Mouse (Mus musculus) embryonic facial prominence, embryonic 14.5 days (tissue): ENCODE data around the gene Ptprb. TPM values are rescaled to one million over a fixed set of nuclear protein-coding genes. Genes with fewer than 3 reads are reported as not detected.

ENCODE experiments used
- ATAC-seq: fragments of 200-750 bp; cut with Nextera tagmentation; 2 replicates; pipeline ENCODE4 v1.8.0; 2017; ENCODE audit warnings: low read depth, moderate number of reproducible peaks, moderate TSS enrichment
- DNase-seq: peaks from one replicate; pipeline ENCODE4 v3.0.0-alpha.2; 2015; ENCODE audit warnings: low spot score
- H3K27ac ChIP-seq: fragments of 300-500 bp; sonication (generic); replicated peaks from 2 replicates; pipeline ENCODE4 v1.5.1; 2014; ENCODE audit warnings: low read depth, mild to moderate bottlenecking, low read length, moderate library complexity
- H3K27me3 ChIP-seq: fragments of 300-500 bp; sonication (generic); replicated peaks from 2 replicates; pipeline ENCODE4 v1.6.1; 2014; ENCODE audit warnings: low read length; ENCODE audit not compliant: control insufficient read depth, insufficient read depth
- H3K36me3 ChIP-seq: fragments of 300-500 bp; sonication (generic); 2 replicates; pipeline ENCODE4 v1.6.1; 2014; ENCODE audit warnings: low read length, mixed read lengths; ENCODE audit not compliant: control insufficient read depth, insufficient read depth
- H3K4me1 ChIP-seq: fragments of 300-500 bp; sonication (generic); 2 replicates; pipeline ENCODE4 v1.6.1; 2014; ENCODE audit warnings: antibody characterized with exemption, low read length; ENCODE audit not compliant: control insufficient read depth, insufficient read depth
- H3K4me2 ChIP-seq: fragments of 300-500 bp; sonication (generic); 2 replicates; pipeline ENCODE4 v1.6.1; 2014; ENCODE audit warnings: low read depth, mild to moderate bottlenecking, low read length, moderate library complexity, mixed read lengths
- H3K4me3 ChIP-seq: fragments of 300-500 bp; sonication (generic); 2 replicates; pipeline ENCODE4 v1.5.1; 2014; ENCODE audit warnings: low read depth, mild to moderate bottlenecking, low read length
- H3K9ac ChIP-seq: fragments of 300-500 bp; sonication (generic); 2 replicates; pipeline ENCODE4 v1.6.1; 2014; ENCODE audit warnings: low read depth, mild to moderate bottlenecking, low read length, moderate library complexity, mixed read lengths
- H3K9me3 ChIP-seq: fragments of 300-500 bp; sonication (generic); 2 replicates; pipeline ENCODE4 v1.6.1; 2016; ENCODE audit warnings: low read length; ENCODE audit not compliant: control insufficient read depth
- WGBS: fragments of 180-500 bp; shearing (Covaris S2); extraction: QIAGEN DNeasy Blood & Tissue Kit; methylation state at CpG from one replicate; pipeline ENCODE4 v1.1.7; 2014; 5-methylcytosine and 5-hydroxymethylcytosine counted together
- polyA plus RNA-seq: library from polyadenylated mRNA; unstranded; fragments of >200 nt; fragmentation: Nextera tagmentation; extraction: Ambion mirVana; gene quantifications from 2 replicates; pipeline ENCODE4 v1.2.1, GENCODE M21; 2014

Ptprb gene
- polyA plus RNA-seq = 3.8 and 4.1 TPM in 2 replicates

GRCm38 (mm10) chr10:116275280-116275679 lies at the start of gene Ptprb:
Gene Ptprb, plus strand, starts transcription at chr10:116275523.
- no peak for DNase-seq
- H3K9me3 ChIP-seq = no peaks in the 10 kb centered on the region
- H3K36me3 ChIP-seq = no peaks in the 10 kb centered on the region
- no peaks in the 10 kb centered on the region for H3K4me1 ChIP-seq
- WGBS = 74% methylated on average over 7 of the region's 7 CpGs
- no peak within 1 kb of the TSS for H3K4me3 ChIP-seq
- H3K4me2 ChIP-seq = no peak within 1 kb of the TSS
- 0 out of 2 replicates have a peak within 1 kb of the TSS, but pooled peaks have one; percentile 21 for H3K9ac ChIP-seq
- ATAC-seq = no peak
- H3K27me3 ChIP-seq = no peaks in the 10 kb centered on the region
- H3K27ac ChIP-seq = no peak within 1 kb of the TSS

- no peaks in the 10 kb centered on the region for H3K9me3 ChIP-seq
- no peak overlapping the region for H3K4me2 ChIP-seq
- DNase-seq = no peak
- no peak overlapping the region for H3K27ac ChIP-seq
- H3K4me1 ChIP-seq = no peaks in the 10 kb centered on the region
- no peak overlapping the region for H3K4me3 ChIP-seq
- H3K9ac ChIP-seq = no peak overlapping the region
- no peak for ATAC-seq
- WGBS = 41% methylated on average over 5 of the region's 5 CpGs
- H3K36me3 ChIP-seq = no peaks in the 10 kb centered on the region
- H3K27me3 ChIP-seq = no peaks in the 10 kb centered on the region
Observed at GRCm38 (mm10) chr10:116235299-116235698, 40.0 kb upstream of the Ptprb start.

GRCm38 (mm10) chr10:116242200-116242599 lies 33.1 kb upstream of the Ptprb start:
- H3K4me1 ChIP-seq = no peaks in the 10 kb centered on the region
- no peaks in the 10 kb centered on the region for H3K9me3 ChIP-seq
- H3K27ac ChIP-seq = no peak overlapping the region
- WGBS = 65% methylated on average over 7 of the region's 7 CpGs
- ATAC-seq (no peak), DNase-seq (no peak)
- no peaks in the 10 kb centered on the region for H3K27me3 ChIP-seq
- H3K4me2 ChIP-seq = no peak overlapping the region
- no peak overlapping the region for H3K4me3 ChIP-seq
- no peak overlapping the region for H3K9ac ChIP-seq
- H3K36me3 ChIP-seq = no peaks in the 10 kb centered on the region

GRCm38 (mm10) chr10:116243373-116243772 lies 31.9 kb upstream of the Ptprb start:
- no peak overlapping the region for H3K4me2 ChIP-seq
- H3K9me3 ChIP-seq = no peaks in the 10 kb centered on the region
- ATAC-seq (no peak), DNase-seq (peak; percentile 7)
- no peak overlapping the region for H3K9ac ChIP-seq
- WGBS = 44% methylated on average over 7 of the region's 7 CpGs
- no peaks in the 10 kb centered on the region for H3K4me1 ChIP-seq
- no peak overlapping the region for H3K4me3 ChIP-seq
- no peaks in the 10 kb centered on the region for H3K36me3 ChIP-seq
- H3K27me3 ChIP-seq = no peaks in the 10 kb centered on the region
- H3K27ac ChIP-seq = no peak overlapping the region

- Histone ChIP-seq H3K4me1 (no peaks in the 10 kb centered on the region), H3K27me3 (no peaks in the 10 kb centered on the region), H3K36me3 (no peaks in the 10 kb centered on the region), H3K9me3 (no peaks in the 10 kb centered on the region), H3K4me2 (no peak overlapping the region), H3K4me3 (no peak overlapping the region), H3K27ac (no peak overlapping the region), H3K9ac (no peak overlapping the region)
- WGBS = 75% methylated on average over 2 of the region's 2 CpGs
- ATAC-seq (no peak), DNase-seq (no peak)
Observed at GRCm38 (mm10) chr10:116245632-116246031, 29.7 kb upstream of the Ptprb start.

- DNase-seq (no peak), ATAC-seq (no peak)
- H3K9ac ChIP-seq = no peak overlapping the region
- no peaks in the 10 kb centered on the region for H3K27me3 ChIP-seq
- no peak overlapping the region for H3K27ac ChIP-seq
- WGBS = 82% methylated on average over 7 of the region's 7 CpGs
- no peaks in the 10 kb centered on the region for H3K9me3 ChIP-seq
- H3K4me3 ChIP-seq = no peak overlapping the region
- H3K36me3 ChIP-seq = no peaks in the 10 kb centered on the region
- no peak overlapping the region for H3K4me2 ChIP-seq
- H3K4me1 ChIP-seq = no peaks in the 10 kb centered on the region
Observed at GRCm38 (mm10) chr10:116252668-116253067, 22.7 kb upstream of the Ptprb start.

- ATAC-seq = no peak
Observed at GRCm38 (mm10) chr10:116253972-116254371, 21.4 kb upstream of the Ptprb start.

GRCm38 (mm10) chr10:116259298-116259697 lies 16.0 kb upstream of the Ptprb start:
- 78% methylated on average over 4 of the region's 4 CpGs for WGBS
- Histone ChIP-seq H3K9me3 (no peaks in the 10 kb centered on the region), H3K4me2 (no peak overlapping the region), H3K4me3 (no peak overlapping the region), H3K9ac (no peak overlapping the region), H3K27me3 (no peaks in the 10 kb centered on the region), H3K27ac (no peak overlapping the region), H3K4me1 (peaks cover 11% of the 10 kb centered on the region), H3K36me3 (no peaks in the 10 kb centered on the region)
- DNase-seq (no peak), ATAC-seq (no peak)

More at GRCm38 (mm10) chr10:116253972-116254371, 21.4 kb upstream of the Ptprb start:
- no peaks in the 10 kb centered on the region for H3K9me3 ChIP-seq
- no peak for DNase-seq
- no peaks in the 10 kb centered on the region for H3K27me3 ChIP-seq
- no peak overlapping the region for H3K4me2 ChIP-seq
- no peak overlapping the region for H3K4me3 ChIP-seq
- no peaks in the 10 kb centered on the region for H3K36me3 ChIP-seq
- no peak overlapping the region for H3K27ac ChIP-seq
- 53% methylated on average over 6 of the region's 6 CpGs for WGBS
- H3K9ac ChIP-seq = no peak overlapping the region
- no peaks in the 10 kb centered on the region for H3K4me1 ChIP-seq

GRCm38 (mm10) chr10:116260658-116261433 lies 14.5 kb upstream of the Ptprb start:
- peaks cover 11% of the 10 kb centered on the region for H3K4me1 ChIP-seq
- no peak overlapping the region for H3K9ac ChIP-seq
- peak; percentile 68 for DNase-seq
- H3K36me3 ChIP-seq = no peaks in the 10 kb centered on the region
- no peaks in the 10 kb centered on the region for H3K27me3 ChIP-seq
- no peak overlapping the region for H3K4me3 ChIP-seq
- no peaks in the 10 kb centered on the region for H3K9me3 ChIP-seq
- H3K4me2 ChIP-seq = no peak overlapping the region
- 0 out of 2 replicates have a peak overlapping the region, but pooled peaks have one; percentile 25 for H3K27ac ChIP-seq
- WGBS = 65% methylated on average over 13 of the region's 13 CpGs
- ATAC-seq = no peak; the same call in 1 of the 2 replicates
